Mouse (Mus musculus): Measurements from ENCODE around the gene Cdr2l.

DNA sequence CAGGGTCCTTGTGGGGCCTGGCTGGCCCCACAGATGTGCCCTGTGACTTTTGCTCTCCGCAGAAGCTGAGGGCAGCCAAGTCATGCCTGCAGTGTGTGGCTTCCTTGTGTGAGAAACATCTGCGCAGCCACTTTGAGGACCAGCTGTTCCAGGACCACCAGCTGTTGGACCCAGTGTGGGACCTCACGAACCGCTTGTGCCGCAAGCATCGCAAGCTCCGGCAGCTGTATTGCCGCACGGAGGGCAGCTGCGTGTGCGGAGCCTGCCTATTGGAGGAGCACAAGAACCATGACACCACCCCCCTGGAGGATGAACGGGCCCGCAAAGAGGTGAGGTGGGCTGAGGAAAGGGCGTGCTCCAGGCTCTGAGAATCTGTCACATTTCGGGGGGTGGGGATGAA, 59.7 kb downstream of the Cdr2l start:
- TF ChIP-seq CTCF (conservative IDR thresholded peaks at IDR 0.05; ENCODE audit: low read length) (no peak), NANOG (IDR thresholded peaks at IDR 0.05; ENCODE audit: borderline replicate concordance, low read length) (no peak)
